Mouse (Mus musculus): ENCODE results near the gene Tmem50b.

DNA sequence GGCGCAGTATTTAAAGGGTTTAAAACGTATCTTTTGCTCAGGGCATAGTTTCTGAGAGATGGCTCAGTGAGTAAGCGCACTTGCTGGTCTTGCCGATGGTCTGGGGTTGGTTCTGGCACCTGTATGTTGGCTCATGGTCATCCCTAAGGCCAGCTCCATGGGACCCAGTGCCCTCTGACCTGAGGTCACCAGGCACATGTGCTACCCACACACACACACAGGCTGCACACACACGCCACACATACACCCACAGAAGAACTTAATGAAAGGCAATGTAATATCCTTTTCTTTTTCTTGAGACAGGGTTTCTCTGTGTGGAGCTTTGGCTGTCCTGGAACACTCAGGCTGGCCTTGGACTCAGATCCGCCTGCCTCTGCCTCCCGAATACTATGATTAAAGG, 35.3 kb upstream of the Tmem50b start:
- no peak for TF ChIP-seq CTCF (IDR thresholded peaks at IDR 0.05; ENCODE audit: borderline replicate concordance, control insufficient read depth, extremely low read depth, insufficient read depth, low read length, poor library complexity)
- TF ChIP-seq POLR2A (IDR thresholded peaks at IDR 0.05; ENCODE audit: control insufficient read depth, extremely low read depth, insufficient read depth, low read length, poor library complexity), result no peak
